Mouse (Mus musculus): ENCODE results near the gene Foxr1.
"Not testable (repeated sequence)": the region's sequence is repeated elsewhere in the genome, so short reads cannot be mapped to it uniquely, and the experiment has no call there.

Foxr1 gene

GRCm38 (mm10) chr9:44412781-44413180, 28.2 kb downstream of the Foxr1 start:
- no peak for DNase-seq

- DNase-seq: no peak
Measured at GRCm38 (mm10) chr9:44412306-44412705, 28.6 kb downstream of the Foxr1 start.

GRCm38 (mm10) chr9:44411601-44412130, 29.3 kb downstream of the Foxr1 start:
- no peak for DNase-seq

- no peak for DNase-seq
Measured at GRCm38 (mm10) chr9:44410647-44411336, 30.1 kb downstream of the Foxr1 start.

- DNase-seq: not testable (repeated sequence)
Measured at GRCm38 (mm10) chr9:44408693-44409092, 32.2 kb downstream of the Foxr1 start.

- no peak for DNase-seq
Measured at GRCm38 (mm10) chr9:44407752-44408097, 33.2 kb downstream of the Foxr1 start.

- DNase-seq: peak; percentile 93
Measured at GRCm38 (mm10) chr9:44406906-44407751, 33.8 kb downstream of the Foxr1 start, which contains the start of the genes Rps25 and Trappc4. Gene Rps25 (plus strand): TSS chr9:44407139. Gene Trappc4 (minus strand): TSS chr9:44407600.

GRCm38 (mm10) chr9:44405011-44405410, 35.9 kb downstream of the Foxr1 start:
- no peak for DNase-seq

- peak; percentile 92 for DNase-seq
Measured at GRCm38 (mm10) chr9:44401081-44401480, 39.9 kb downstream of the Foxr1 start.

GRCm38 (mm10) chr9:44399795-44400114, 41.2 kb downstream of the Foxr1 start:
- peak; percentile 65 for DNase-seq

- no peak for DNase-seq
Measured at GRCm38 (mm10) chr9:44399114-44399794, 41.7 kb downstream of the Foxr1 start.

GRCm38 (mm10) chr9:44398551-44398950, 42.4 kb downstream of the Foxr1 start:
- DNase-seq: no peak

GRCm38 (mm10) chr9:44398087-44398486, 42.8 kb downstream of the Foxr1 start:
- DNase-seq: peak; percentile 87

- peak; percentile 99 for DNase-seq
Measured at GRCm38 (mm10) chr9:44396684-44397411, 44.1 kb downstream of the Foxr1 start, which contains the start of gene Slc37a4. Gene Slc37a4 (plus strand): TSS chr9:44396852.

GRCm38 (mm10) chr9:44391466-44391865, 49.5 kb downstream of the Foxr1 start:
- DNase-seq: peak; percentile 58

- peak; percentile 50 for DNase-seq
Measured at GRCm38 (mm10) chr9:44389273-44389672, 51.7 kb downstream of the Foxr1 start.

GRCm38 (mm10) chr9:44387221-44387620, 53.7 kb downstream of the Foxr1 start:
- DNase-seq: peak; percentile 56

GRCm38 (mm10) chr9:44384596-44384995, 56.3 kb downstream of the Foxr1 start:
- DNase-seq: no peak

Data from kidney, adult 11 months (tissue).